Mouse (Mus musculus) erythroblast, embryonic 14.5 days (primary cell): Measurements from ENCODE around the gene Zc3h7b. TPM values are rescaled to one million over a fixed set of nuclear protein-coding genes. Genes with fewer than 3 reads are reported as not detected.

Source experiments
- H3K27me3 ChIP-seq: 2 replicates; pipeline ENCODE4 v1.6.1; 2012; ENCODE audit warnings: inconsistent platforms; ENCODE audit not compliant: control insufficient read depth
- H3K36me3 ChIP-seq: 2 replicates; pipeline ENCODE4 v1.6.1; 2012; ENCODE audit warnings: mild to moderate bottlenecking, inconsistent platforms; ENCODE audit not compliant: control insufficient read depth
- H3K4me1 ChIP-seq: 2 replicates; pipeline ENCODE4 v1.6.1; 2012; ENCODE audit warnings: inconsistent platforms; ENCODE audit not compliant: control insufficient read depth
- H3K4me3 ChIP-seq: replicated peaks from 2 replicates; pipeline ENCODE3; 2012; ENCODE audit warnings: moderate library complexity, mild to moderate bottlenecking, inconsistent platforms
- H3K9me3 ChIP-seq: 2 replicates; pipeline ENCODE4 v1.6.1; 2012; ENCODE audit warnings: low read length, inconsistent platforms, mixed read lengths; ENCODE audit not compliant: control insufficient read depth
- GATA1 ChIP-seq: IDR thresholded peaks from 2 replicates; pipeline ENCODE4 v1.6.1; 2012; ENCODE audit warnings: low read length, inconsistent platforms, mixed read lengths
- TAL1 ChIP-seq: IDR thresholded peaks from 3 replicates; pipeline ENCODE4 v1.6.1; 2012; ENCODE audit warnings: low read length, inconsistent platforms, mixed read lengths
- polyA plus RNA-seq: library from polyadenylated mRNA; stranded (reverse); fragments of >175 nt; gene quantifications from 2 replicates; pipeline ENCODE4 v1.2.3, GENCODE M21; 2012

The Zc3h7b gene
- polyA plus RNA-seq, 1 experiment: 0.85 TPM

DNA sequence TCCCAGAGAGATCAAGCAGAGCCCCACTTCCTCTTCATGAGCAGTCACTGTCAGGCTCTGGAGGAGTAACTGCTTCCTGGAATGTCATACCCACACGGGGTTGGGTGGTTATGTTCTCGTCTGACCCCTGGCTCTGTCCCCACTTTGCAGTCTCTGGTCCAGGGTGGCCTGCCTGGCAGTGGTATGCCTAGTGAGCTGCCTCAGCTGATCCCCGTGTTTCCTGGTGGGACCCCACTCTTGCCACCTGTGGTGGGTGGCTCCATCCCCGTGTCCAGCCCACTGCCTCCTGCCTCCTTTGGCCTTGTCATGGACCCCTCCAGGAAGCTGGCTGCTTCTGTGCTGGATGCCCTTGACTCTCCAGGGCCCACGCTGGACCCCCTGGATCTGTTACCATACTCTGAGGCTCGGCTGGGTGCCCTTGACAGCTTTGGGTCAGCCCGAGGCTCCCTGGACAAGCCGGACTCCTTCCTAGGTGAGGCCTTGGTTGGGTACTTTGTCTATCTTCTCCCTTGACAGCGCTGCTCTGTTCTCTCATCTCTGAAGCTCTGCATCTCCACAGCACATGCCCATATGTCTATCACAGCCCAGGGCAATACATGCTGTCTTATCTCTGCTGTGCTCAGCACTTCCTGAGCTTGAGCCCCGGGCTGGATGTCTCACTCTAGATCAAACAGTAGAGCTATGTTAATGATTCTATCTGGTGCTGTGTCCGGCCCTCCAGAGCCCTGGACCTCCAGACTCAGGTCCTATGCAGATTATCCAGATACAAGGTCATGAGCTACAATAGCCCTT lies 32.0 kb downstream of the Zc3h7b start:
- H3K4me1 ChIP-seq: peaks cover 9% of the 10 kb centered on the region; the same call in 1 of the 2 replicates
- H3K9me3 ChIP-seq: no peaks in the 10 kb centered on the region
- H3K27me3 ChIP-seq: no peaks in the 10 kb centered on the region
- H3K36me3 ChIP-seq: peaks cover 72% of the 10 kb centered on the region
- TF ChIP-seq GATA1: no peak
- TF ChIP-seq TAL1: no peak
- H3K4me3 ChIP-seq: no peak overlapping the region

DNA sequence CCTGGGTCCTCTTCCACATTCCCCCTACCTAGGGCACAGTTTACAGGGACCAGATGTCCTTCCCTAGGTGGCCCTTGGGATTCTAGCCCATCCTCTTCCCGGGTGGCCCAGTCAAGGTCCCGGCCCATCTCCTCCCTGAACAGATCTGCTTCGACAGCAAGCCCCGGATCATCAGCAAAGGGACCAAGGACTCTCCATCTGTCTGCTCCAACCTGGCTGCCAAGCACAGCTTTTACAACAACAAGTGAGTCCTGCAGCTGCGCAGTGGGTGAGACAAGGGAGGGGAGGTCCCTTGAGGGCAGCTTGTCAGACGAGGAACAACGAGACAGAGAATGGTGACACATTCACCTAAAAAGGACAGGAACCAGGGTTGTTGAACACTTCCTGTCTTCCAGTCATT lies 37.0 kb downstream of the Zc3h7b start:
- Histone ChIP-seq H3K27me3 (no peaks in the 10 kb centered on the region), H3K4me3 (no peak overlapping the region), H3K36me3 (peaks cover 75% of the 10 kb centered on the region), H3K9me3 (no peaks in the 10 kb centered on the region), H3K4me1 (peaks cover 6% of the 10 kb centered on the region; the same call in 1 of the 2 replicates)
- TF ChIP-seq GATA1 (no peak), TAL1 (no peak)

DNA sequence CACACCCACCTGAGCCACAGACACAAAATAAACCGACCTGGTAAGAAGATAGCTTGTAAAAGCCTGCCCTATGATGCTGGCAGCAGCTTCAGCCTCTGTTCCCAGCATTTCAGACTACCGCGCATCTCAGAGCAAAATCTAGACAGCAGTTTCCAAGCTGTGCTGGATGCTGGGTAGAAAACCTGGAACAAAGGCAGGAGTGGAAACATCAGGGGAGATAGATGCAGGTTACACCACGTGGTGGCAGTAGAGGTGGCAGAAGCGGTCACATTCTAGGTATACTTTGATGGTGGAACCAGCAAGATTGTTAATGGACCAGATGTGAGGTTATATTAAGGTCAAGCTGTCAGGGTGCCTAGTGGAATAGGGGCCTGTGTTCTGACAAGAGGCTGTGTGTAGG lies 39.9 kb downstream of the Zc3h7b start:
- H3K27me3 ChIP-seq: no peaks in the 10 kb centered on the region
- no peaks in the 10 kb centered on the region for H3K9me3 ChIP-seq
- no peaks in the 10 kb centered on the region for H3K4me1 ChIP-seq
- TF ChIP-seq TAL1: no peak
- TF ChIP-seq GATA1: no peak
- H3K4me3 ChIP-seq: no peak overlapping the region
- peaks cover 61% of the 10 kb centered on the region for H3K36me3 ChIP-seq

DNA sequence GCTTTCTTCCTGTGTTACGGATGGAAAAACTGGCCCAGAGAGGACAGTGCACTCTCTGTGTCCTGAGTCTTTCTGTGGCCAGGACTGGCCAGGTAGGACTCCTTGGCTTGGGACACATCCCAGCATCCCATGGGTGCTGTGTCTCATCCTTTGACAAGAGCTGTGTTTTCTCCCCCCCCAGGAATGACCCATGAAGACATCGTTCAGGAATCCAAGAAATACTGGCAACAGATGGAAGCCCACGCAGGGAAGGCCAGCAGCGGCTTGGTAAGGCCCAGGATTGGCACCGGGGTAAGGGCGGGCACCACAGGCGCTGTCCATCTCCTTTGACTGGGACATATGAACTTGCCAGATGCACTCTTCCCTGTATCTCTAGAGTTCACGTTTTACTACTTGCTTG lies 40.8 kb downstream of the Zc3h7b start:
- Histone ChIP-seq H3K4me3 (no peak overlapping the region), H3K27me3 (no peaks in the 10 kb centered on the region), H3K9me3 (no peaks in the 10 kb centered on the region), H3K4me1 (no peaks in the 10 kb centered on the region), H3K36me3 (peaks cover 52% of the 10 kb centered on the region)
- TF ChIP-seq TAL1 (no peak), GATA1 (no peak)

DNA sequence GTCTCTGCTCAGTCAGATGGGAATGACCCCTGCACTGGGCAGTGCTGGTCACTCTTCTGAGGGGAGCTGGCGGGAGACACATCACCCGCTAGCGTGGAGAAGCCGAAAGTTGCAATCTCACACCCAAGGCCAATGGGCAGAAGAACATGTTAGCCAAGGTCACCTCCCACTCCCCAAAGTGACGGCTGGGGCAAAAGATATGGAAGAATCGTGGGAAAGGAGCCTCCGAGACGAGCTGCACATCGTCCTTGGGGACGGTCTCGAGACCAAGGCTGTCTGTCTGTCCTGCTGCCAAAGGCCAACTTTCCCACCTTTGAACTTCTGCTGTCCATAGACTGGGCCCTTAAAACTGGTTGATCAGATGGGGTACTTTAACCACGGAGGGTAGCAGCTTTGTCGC lies 42.7 kb downstream of the Zc3h7b start:
- H3K36me3 ChIP-seq: peaks cover 48% of the 10 kb centered on the region
- H3K27me3 ChIP-seq: no peaks in the 10 kb centered on the region
- H3K4me1 ChIP-seq: peaks cover 7% of the 10 kb centered on the region
- no peak for TF ChIP-seq GATA1
- H3K4me3 ChIP-seq: no peak overlapping the region
- no peaks in the 10 kb centered on the region for H3K9me3 ChIP-seq

DNA sequence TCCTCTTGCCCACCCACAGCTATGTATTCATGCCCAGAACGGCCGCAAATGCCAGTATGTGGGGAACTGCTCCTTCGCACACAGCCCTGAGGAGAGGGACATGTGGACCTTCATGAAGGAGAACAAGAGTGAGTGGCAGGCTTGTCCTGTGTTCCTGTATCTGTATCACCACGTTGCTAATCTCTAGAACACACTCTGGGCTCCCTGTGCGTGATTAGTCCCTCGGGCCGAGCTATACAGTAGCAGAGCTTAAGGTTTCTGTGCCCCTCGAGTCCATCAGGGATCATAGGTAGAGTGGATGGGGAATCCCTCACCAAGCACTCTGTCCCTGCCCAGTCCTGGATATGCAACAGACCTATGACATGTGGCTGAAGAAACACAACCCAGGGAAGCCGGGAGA lies 47.6 kb downstream of the Zc3h7b start:
- Histone ChIP-seq H3K4me3 (no peak overlapping the region), H3K9me3 (no peaks in the 10 kb centered on the region), H3K27me3 (no peaks in the 10 kb centered on the region), H3K4me1 (peaks cover 18% of the 10 kb centered on the region), H3K36me3 (peaks cover 21% of the 10 kb centered on the region)
- TF ChIP-seq TAL1 (no peak), GATA1 (no peak)

DNA sequence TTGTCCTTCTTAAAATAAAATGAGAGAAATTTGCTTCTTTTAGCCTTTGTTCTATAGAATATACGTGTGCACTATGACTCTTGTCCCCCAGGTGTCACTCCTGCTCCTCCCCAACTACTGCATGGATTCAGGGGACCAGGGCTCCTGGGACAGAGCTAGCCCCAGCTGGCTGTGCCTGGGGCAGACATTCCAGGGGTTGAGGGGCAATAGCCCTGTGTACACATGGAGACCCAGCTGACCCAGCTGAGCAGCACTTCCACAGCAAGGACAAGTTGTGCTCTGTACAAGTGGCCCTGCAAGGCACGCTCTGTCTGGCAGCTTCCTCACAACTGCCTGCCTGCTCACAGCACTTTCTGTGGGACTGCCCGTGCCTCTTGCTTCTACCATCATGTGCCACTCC lies 51.4 kb downstream of the Zc3h7b start:
- H3K4me1 ChIP-seq: peaks cover 23% of the 10 kb centered on the region
- no peaks in the 10 kb centered on the region for H3K9me3 ChIP-seq
- H3K4me3 ChIP-seq: no peak overlapping the region
- peaks cover 19% of the 10 kb centered on the region for H3K36me3 ChIP-seq
- H3K27me3 ChIP-seq: no peaks in the 10 kb centered on the region
- no peak for TF ChIP-seq TAL1
- TF ChIP-seq GATA1: no peak

DNA sequence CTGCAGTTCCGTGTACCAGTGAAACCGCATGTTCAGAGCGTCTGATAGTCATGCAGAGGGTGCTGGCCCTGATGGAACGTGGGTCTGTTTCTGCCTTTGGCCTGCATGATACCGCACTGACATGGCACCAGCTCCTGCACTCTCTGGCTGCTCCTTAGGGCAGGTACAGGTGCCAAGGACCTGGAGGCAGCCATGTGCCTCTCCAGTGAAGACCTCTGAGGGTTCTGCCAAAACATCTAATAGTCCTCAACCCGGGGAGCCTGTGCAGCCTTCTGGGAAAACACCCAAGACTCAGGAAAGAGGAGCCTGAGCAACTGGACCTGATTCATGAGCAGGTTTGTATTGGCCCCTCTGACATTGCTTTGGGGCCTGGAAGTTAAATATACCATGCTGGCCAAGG lies 53.0 kb downstream of the Zc3h7b start:
- peaks cover 27% of the 10 kb centered on the region for H3K4me1 ChIP-seq
- no peaks in the 10 kb centered on the region for H3K27me3 ChIP-seq
- TF ChIP-seq TAL1 (no peak), GATA1 (no peak)
- no peaks in the 10 kb centered on the region for H3K9me3 ChIP-seq
- no peak overlapping the region for H3K4me3 ChIP-seq
- peaks cover 7% of the 10 kb centered on the region for H3K36me3 ChIP-seq

DNA sequence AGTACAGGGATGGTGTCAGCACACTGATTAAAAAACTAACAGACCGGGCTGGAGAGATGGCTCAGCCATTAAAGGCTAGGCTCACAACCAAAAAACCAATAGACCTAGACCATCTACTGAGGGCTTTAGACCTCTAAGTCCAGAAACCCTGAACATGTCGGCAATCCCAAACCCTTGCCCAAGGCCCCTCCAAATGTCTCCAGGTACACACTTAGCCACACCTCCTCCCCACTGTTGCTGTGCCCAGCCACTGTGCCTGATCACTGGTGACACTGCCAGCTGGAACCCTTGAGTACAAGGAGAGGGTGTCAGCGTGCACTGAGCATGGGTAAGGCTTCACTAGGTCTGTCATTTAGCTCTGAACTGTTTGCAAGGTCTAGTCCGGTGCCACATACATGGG lies 53.6 kb downstream of the Zc3h7b start:
- Histone ChIP-seq H3K27me3 (no peaks in the 10 kb centered on the region), H3K36me3 (peaks cover 3% of the 10 kb centered on the region), H3K9me3 (no peaks in the 10 kb centered on the region), H3K4me1 (peaks cover 32% of the 10 kb centered on the region), H3K4me3 (no peak overlapping the region)
- no peak for TF ChIP-seq TAL1

DNA sequence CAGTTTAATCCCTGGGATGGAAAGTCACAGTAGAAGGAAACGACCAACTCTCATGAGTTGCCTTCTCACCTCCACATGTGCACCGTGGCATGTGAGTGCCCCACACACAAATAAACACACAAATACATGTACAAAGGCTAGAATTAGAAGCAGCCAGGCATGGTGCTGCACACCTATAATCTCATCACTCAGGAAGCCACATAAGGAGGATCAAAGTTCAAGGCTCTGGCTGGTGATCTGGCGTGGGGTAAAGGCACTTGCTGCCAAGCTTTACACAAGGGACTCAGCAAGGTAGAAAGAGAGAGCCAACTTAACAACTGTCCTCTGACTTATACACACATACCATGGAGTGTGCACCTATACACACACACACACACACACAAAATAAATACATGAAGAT lies 55.5 kb downstream of the Zc3h7b start:
- peaks cover 40% of the 10 kb centered on the region for H3K4me1 ChIP-seq
- TF ChIP-seq TAL1 (no peak), GATA1 (no peak)
- no peak overlapping the region for H3K4me3 ChIP-seq

More for the DNA sequence above, 55.5 kb downstream of the Zc3h7b start:
- Histone ChIP-seq H3K36me3 (peaks cover 2% of the 10 kb centered on the region; the same call in 1 of the 2 replicates), H3K9me3 (no peaks in the 10 kb centered on the region), H3K27me3 (no peaks in the 10 kb centered on the region)
